Mouse (Mus musculus): ENCODE results near the gene Znrf2.
"Not testable (repeated sequence)": the region's sequence is repeated elsewhere in the genome, so short reads cannot be mapped to it uniquely, and the experiment has no call there.

Znrf2 gene

DNA sequence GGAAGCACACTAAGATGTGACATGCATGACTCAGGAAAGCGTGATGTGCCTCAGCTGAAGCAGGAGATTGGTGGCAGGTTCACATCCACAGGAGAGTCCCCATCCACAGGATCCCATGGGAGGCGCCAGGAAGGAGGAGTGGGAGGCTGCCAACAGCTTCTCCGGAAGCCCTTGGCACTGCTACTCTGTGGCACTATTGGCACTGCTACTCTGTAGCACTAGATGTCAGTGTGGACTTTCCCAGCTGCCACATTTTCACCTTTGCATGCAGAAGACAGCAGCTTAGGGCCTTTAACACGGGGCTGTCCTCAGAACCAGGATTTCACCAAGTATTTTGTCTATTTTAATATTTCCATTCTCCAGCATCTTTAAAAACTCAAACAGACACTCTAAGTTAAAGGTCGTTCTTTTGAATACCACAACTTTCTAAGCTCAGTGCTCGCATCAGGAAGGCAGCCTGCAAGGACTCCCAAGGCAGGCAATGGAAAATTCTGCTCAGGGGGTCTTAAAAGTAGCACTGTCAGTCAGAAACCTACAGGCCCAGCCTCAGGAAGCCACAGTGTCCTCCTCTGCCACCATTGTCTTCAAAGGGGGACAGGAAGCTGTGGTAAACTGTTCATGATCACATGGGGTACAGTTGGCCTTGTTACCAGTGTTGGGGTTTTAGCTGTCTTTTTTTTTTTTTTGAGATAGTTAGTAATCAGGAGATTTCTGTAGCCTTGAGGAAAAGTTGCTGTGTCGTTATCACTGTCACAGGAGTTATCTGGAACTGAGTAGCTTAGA lies 7.0 kb upstream of the Znrf2 start:
- in situ Hi-C loops (cut with MboI): no loop called here

DNA sequence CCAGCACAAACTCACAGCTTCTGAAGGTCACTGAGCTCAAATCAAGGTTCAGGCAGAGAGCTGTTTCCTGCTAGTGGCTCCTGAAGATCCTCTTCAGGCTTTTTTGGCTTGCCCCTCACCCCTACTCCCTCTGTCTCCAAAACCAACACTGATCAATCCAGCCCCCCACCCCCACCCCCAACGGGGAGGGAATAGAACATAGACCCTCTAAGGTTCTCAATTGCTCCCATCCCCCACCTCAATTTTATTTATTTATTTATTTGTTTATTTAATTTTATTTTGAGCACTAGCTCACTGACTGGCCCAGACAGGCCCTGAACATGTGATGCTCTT lies 6.4 kb upstream of the Znrf2 start:
- in situ Hi-C loops (cut with MboI): no loop called here

DNA sequence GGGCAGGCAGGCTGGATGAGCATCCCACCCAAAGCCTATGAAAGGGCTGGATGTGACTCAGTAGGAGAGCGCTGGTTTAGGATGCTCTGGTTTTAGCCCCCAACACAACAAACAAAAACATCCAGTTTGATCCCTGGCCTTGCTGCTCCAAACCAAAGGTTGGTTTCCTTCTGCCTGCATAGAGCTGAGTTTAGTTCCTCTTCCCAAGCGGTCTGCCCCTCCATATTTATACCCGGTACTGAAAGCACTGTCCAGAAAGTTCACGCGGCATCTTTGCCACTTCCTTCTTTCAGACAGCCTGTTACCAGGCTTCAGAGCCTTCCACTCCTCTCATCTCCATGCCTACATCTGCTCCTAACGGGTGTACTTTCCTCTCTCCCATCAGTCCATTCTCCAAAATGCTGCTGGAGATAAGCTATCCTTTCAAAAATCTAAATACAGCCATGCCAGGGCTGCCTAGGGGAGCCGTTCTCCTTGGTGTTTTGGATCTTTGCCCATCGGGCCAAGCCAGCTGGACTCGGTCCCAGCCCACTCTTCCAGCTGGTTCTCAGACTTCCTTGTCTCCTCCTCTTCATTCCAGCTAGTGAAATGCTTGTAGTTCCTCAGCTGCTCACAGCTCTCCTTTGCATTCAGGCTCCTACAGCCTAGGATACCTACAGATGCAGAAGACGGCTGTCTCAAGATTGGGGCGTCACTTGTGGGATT lies 5.0 kb upstream of the Znrf2 start:
- in situ Hi-C loops (cut with MboI): no loop called here

DNA sequence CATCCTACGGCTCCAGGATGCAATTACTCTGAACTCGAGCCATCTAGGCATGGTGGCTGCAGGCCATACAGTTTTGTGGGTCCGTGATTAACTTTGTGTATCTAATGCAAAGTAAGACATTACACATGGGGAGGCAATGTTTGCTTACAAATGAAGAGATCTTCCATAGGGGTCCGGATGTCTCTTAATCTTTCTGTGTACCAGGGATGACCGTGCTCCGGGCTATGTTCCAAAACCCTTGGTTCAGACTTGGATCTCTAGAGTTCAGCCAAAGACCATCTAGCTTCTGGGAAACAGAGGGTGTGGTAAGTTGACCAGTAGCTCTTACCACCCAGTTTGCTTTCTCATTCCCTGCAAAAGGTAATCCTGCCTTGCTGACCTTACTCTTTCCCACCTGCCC lies 4.4 kb upstream of the Znrf2 start:
- in situ Hi-C loops (cut with MboI): no loop called here

DNA sequence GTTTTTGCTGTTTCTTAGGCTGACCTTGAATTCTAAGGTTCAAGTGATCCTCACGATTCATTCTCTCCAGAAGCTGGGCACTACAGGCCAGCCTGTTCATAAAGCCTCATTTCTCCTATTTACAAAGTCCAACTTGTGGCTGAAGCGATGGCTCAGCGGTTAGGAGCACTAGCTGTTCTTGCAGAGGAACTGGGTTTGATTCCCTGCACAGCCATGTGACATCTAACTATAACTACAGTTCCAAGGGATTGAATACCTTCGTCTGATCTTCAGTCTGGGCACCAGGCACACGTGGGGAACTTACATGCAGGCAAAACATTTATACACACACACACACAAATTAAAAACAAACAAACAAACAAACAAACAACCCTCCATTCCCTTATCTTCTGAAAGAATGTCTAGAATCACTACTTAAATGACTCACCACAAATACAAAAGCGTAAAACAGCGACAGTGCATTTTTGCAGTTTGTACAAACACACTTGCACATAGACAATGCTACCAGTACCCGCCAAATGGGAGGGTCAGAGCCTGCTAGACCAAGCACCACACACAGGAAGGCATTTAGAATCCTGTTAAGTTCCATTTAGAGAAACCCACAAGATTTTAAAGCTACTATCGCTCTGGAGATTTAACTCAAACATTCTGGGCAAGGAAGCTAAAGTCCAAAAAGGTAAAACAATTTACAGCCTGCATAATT lies 1.1 kb upstream of the Znrf2 start:
- in situ Hi-C loops (cut with MboI): no loop called here

DNA sequence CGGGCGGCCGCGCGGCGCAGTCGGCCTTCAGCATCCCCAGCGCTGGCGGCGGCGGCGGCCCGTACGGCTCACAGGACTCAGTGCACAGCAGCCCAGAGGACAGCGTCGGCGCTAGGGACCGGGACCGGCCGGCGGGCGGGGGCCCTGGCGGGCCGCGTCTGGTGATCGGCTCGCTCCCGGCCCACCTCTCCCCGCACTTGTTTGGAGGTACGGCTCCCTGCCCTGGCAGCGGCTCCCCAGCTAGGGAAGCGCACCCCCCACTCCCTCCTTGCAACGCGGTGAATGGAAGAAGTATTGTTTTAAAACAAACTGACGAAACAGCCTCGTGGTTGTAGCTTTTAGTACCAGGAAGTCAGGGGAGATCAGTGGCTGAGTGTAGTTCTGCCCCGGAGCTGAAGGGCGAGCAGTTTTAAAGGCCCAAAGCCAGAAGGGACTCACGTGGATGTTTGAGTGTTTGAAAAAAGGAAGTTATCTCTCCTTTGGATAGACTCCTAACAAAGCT lies 601 bp downstream of the Znrf2 start:
- in situ Hi-C loops (cut with MboI): no loop called here

DNA sequence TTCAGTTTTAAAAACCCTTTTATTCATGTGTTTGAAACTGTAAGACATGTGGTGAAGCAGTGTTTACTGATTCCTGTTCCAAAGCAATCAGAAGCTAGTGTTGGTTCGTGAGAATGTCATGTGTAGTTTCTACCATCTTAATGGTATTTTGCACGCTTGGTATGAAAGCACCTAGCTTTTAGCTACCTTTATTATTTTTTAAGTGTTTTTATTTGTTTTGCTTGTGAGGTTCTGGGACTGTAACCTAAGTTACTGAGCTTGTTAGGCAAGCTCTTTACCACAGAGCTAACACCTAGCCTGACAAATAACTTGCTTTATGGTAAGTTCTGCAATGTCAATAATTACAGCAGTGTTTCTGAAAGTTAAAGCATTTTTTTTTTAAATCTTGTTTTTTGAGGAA lies 1.7 kb downstream of the Znrf2 start:
- in situ Hi-C loops (cut with MboI): no loop called here

DNA sequence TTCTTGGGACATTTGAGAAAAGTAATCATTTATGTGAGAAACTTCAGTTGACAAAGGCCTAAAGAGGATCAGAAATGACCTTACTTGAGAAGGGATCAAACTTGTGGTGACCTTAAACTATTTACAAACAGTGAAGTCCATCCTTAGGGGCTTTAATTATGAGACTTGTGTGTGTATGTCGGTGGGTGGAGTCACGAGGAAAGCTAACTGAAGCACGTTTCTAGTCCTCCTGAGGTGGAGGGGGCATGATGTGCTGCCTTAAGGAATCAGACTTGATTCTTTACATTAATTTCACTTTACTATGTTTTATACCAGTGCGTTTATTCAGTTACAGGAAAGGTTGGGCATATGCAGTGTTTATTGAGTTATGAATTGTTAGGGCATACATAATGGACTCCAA lies 2.6 kb downstream of the Znrf2 start:
- in situ Hi-C loops (cut with MboI): no loop called here

DNA sequence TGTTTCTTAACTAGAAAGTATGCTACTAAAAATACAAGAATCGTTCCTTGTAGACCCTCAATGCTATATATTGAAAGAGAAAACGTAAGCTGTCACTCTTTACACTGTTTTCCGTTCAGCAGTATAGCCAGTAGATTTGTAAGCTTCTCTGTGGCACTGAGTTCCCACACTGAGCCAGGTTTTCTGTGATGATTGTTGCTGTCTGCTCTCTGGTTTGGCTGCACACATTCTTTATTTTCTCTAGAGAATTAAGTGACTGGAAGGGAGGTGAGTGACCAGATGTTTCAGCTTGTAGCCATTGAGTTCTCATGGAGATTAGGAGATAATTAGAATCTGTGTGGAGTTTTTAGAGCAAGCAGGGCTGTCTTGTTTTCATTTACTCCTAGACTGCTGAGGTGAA lies 3.0 kb downstream of the Znrf2 start:
- in situ Hi-C loops (cut with MboI): no loop called here

DNA sequence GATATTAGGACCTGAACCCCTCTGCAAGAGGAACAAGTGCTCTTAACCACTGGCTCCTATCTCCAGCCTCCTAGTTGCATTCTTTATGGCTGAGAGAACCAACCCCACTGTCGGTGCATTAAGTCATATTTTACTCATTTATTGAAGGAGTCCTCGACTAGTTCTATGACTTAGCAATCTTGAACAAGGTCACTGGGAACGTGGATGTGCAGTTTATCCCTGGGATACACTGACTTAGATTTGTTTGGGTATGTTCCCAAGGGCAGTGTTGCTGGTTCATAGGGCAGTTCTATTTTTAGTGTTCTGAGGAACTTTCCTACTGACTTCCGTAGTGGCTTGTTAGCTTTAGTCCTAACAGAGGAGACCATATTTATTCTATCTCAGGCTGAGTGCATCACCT lies 5.6 kb downstream of the Znrf2 start:
- in situ Hi-C loops (cut with MboI): no loop called here

DNA sequence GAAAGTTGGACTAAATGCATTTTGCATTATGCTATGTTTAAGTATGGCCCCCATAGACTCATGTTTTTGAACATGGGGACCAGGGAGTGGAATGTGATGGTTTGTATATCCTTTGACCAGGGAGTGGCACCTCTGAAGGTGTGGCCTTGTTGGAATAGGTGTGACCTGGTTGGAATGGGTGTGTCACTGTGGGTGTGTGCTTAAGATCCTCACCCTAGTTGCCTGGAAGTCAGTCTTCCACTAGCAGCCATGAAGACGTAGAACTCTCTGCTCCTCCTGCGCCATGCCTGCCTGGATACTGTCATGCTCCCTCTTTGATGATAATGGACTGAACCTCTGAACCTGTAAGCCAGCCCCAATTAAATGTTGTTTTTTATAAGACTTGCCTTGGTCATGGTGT lies 7.8 kb downstream of the Znrf2 start:
- in situ Hi-C loops (cut with MboI): not testable (repeated sequence)

DNA sequence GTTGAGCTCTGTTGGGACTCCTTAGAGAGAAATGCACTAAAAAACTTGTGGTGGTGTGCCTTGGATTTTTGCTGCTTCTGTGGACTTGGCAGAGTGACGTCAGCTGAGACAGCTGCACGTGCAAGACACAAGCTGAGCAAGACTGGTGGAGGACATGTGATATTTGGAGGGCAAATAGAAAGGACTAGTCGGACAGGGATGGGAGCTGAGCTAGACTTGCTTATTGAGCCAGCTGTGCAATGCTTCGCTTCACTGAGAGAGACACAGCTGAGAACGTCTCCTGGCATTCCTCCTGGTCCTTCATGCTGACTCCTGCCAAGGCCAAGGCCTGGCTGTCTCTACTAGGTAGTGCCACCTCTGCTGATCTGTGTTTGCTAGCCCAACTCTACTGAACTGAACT lies 10.8 kb downstream of the Znrf2 start:
- in situ Hi-C loops (cut with MboI): no loop called here

DNA sequence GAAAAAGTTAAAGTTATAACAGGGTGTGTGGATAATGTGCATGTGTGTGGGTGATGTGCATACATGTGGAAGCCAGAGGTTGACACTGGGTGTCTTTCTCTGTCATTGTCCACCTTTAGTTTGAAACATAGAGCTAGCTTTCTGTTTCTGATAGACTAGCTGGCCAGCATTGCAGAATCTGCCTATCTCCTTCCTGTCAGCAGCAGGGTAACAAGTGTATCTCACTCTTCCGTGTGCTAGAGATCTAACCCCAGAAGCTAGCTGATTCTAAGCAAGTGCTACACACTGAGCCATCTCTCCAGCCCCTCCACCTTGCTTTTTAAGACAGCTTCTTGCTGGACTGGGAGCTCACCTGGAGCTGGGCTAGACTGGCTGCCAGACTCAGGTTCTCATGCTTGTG lies 11.6 kb downstream of the Znrf2 start:
- in situ Hi-C loops (cut with MboI): no loop called here

DNA sequence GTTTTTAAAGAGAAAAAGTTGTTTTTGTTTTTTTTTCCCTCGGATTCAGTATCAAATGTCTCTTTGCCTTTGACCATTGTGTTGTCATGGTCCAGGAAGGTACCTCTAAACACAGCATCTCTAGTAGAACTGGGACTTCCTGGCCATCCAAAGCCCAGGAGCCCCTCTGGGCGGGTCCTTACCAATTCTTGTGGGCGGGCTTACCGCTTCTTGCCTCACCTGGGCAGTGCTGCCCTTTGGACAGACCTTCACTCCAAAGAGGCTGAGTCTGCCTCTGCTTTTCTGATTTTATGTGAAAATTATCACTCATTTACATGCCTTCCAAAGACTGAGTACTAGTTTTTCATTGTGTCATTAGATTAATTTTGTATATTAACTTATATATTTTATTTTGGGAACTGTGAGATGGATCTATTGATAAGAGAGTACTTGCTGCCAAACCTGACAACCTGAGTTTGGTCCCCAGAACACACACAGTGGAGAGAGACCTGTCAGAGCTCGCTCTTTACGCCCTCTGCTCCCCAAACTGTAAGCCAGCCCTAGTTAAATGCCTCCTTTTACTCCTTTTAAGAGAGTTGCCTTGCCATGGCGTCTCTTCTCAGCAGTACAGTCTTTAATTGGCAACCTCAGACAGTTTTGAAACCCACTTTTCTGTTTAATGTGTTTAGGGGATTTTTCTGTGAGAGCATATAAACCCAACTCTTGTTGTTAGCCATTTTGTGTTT lies 13.5 kb downstream of the Znrf2 start:
- in situ Hi-C loops (cut with MboI): no loop called here

DNA sequence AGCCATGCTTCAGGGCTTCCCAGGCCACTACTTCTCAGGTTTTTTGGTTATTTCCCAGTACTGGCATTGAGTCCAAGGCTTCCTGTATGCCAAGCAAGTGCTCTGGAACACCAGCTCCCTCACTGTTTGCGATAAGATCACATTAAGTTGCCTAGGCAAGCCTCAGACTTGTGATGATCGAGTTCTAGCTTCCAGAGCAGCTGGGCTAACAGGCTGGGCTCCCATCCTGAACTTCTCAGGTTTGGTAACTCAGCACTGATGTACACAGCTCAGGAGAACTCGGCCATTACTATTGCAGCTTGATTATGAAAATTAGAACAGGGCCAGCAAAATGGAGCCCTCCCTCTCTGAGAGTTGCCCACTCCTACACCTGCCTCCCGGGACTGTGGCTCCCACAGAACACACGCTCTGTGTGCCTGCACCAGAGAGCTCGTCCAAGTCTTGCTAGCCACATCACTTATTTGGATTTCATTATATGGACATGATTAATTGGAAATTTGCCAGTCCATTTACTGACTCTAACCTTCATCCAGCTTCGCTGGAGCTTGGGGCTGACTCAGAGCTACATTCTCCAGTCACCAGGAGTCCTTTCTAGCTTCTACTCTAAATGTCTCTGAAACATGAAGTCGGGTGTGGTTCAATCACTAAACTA lies 14.5 kb downstream of the Znrf2 start:
- in situ Hi-C loops (cut with MboI): no loop called here

DNA sequence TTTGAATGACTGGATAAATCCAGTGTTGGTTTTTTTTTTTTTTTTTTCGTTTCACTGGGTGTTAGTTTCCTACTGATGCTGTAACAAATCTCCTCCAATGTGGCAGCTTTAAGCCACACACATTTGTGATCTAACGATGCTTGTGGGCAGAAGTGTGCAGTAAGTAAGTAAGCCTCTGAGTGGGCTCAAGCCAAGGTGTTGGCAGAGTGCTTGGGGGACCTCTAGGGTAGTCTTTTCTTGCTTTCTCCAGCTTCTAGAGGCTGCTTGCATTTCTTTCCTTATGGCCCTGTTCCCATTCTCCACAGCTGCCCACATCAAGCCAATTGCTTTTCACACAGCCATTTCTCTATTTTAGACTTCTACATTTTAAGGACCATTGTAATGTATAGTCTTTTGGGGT lies 16.7 kb downstream of the Znrf2 start:
- in situ Hi-C loops (cut with MboI): no loop called here

DNA sequence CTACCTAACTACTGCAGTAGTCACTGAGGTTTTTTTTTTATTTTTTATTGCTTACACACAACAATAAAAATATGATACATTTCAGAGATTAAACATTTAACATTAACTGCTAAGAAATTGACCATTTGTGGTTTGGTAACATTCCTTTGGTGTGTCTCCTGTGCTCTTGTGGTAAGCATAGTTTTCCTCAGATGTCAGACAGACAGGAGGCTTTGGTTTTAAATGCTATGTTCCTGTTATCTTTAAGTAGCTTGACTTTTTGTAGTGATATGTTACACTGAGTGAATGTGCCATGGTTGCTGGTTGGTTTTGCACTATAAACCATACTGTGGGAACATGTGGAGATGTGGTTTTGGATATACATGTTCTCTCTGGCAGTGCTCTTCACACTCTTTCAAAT lies 19.9 kb downstream of the Znrf2 start:
- in situ Hi-C loops (cut with MboI): no loop called here

DNA sequence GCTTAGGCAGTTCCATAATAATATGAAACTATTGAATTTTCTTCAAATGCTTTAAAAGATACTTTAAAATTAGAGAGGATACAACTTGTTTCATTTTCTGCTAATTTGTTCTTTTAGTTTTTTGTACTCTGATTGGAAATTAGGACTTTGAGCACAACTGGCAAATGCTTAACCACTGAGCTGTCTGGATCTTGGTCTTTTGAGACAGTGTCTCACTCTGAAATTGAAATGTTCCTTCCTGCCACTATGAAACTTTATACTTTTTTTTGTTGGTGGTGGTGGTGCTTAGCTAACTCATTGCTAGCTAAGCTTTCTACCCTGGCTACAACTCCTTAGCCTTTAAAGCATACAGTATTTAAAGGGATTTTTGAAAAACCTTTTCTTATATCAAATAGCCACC lies 24.7 kb downstream of the Znrf2 start:
- in situ Hi-C loops (cut with MboI): no loop called here

DNA sequence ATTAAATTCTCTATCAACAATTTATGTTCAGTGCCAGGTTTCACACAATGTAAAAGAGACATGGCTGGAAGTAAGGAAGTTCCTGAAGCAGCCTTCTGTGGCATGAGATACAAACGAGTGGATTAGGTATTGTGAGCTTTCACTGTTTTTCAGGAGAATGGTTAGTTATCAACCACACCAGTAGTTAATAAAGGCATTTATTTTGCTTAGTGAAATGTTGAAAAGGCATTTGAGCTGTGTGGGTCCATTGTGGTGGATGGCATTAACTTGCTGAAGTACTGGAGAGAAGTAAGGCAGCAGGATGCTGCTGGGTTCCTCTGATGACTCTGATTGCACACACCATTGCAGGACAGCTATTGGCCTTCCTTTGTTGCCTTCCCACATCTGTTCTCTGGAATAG lies 25.3 kb downstream of the Znrf2 start:
- in situ Hi-C loops (cut with MboI): no loop called here

DNA sequence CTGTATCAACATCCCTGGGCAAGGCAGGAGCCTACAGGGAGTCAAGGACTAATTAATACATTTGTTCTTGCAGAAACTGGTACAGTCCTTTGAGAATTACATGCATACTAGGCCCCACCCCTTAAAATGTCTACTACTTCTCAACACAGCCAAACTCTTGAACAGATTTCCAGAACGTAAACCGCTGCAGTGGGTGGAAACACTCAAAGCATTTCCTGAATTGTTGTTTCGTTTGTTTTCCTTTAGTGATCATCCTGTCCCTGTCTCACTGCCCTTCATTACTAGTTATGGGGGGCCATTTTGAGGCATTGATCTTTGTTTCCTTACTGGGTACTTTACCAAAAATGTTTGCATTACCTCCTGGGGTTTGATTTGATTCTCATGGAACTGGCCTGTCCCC lies 31.8 kb downstream of the Znrf2 start:
- in situ Hi-C loops (cut with MboI): no loop called here

DNA sequence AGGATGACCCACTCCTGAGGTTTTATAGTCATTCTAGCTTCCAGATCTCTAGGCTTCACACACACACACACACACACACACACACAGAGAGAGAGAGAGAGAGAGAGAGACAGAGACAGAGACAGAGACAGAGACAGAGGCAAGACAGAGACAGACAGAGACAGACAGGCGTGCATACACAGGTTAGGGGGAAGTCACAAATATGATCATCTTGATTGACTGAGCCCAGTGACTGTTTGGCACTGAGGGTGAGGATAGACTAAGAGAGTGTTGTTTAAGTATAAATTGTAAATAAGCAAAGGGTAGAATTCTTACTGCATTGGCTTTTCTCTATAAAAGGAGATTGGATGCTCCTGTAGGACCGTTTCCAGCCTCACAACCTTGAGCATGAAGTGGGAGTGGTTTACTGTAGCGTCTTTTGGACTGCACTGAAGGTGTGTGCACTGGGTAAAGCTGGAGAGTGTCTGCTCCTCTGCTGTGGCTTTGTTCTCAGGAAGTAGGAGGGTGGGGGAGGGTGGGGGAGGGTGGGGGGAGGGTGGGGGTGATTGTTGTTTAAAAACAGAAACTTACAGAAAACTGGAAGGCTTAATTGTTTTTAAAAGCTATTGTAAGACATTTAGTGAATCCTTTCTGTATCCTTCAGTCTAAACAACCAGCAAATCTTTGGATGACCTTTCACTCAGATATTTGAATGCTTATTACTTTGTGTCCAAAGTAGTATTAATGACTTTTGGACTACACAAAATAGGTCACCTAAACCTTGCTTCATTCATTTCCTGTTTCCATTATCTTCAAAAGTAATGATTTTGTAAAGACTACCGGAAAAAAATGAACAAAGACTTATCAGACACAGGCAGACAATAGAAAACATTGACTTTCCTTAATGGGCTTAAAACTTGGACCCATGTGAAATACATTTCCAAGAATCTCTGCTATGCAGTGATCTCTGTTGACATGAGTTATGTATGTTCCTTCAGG lies 32.8 kb downstream of the Znrf2 start:
- in situ Hi-C loops (cut with MboI): no loop called here

Measured in mature B cell (primary cell).